Mouse (Mus musculus) cerebellum, adult 11 months (tissue): ENCODE data around the gene Naa20.

Experiments used
- DNase-seq: peaks from one replicate; pipeline ENCODE4 v3.0.0; 2022

Gene Naa20

DNA sequence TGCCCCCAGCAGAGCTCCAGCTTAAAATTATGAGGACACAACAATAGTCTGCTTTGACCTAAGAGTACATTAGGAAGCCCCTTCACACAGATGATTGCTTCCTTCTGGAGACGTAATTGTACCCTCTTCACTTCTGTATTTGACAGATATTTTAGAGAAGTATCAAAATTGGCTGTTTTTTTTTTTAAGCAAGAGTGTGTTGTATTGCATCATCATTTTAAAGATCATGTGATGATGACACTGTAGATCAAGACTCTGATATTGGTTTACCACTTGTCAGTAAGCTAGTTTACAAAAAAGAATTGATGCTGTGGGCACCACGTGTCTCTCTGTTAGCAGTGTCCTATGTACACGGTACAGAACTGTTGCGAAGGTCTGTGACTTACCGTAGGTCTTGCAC is 50.8 kb downstream of the Naa20 start:
- no peak for DNase-seq

DNA sequence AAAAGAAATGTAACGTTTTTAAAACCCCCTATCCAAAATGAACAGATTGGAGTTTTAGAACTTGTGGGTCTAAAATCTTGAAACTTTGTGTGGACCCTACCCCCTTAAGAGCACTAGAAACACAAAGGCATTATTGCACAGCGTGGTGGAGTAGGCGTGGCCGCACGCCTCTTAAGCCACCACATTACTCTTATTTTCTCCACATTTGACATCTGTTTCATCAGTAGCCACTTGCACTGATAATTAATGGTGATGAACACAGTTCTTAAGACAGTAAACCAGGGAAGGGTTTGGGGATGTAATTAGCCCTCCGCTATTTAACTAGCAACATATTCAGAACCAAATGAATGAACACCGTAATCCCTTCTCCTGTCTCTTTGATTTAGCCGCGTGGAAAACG is 53.9 kb downstream of the Naa20 start:
- no peak for DNase-seq

DNA sequence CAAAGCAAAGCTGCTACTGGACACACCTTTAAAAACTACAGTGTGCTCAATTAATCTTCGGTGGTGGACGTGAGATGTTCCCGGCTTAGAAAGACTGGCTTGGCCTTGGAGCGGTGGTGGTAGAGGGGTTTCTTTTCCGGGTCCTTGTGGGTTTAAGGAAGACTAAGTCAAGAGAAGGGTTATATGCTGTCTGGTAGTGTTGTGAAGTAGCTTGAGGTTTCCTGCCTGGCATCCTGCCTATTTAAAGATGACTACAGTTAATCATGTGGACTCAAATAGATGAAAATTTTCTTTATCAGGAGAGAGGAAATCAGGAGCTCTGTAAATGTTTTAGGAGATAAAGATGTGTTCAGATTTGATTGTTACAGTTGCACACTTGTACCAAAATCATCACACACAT is 54.4 kb downstream of the Naa20 start:
- no peak for DNase-seq

DNA sequence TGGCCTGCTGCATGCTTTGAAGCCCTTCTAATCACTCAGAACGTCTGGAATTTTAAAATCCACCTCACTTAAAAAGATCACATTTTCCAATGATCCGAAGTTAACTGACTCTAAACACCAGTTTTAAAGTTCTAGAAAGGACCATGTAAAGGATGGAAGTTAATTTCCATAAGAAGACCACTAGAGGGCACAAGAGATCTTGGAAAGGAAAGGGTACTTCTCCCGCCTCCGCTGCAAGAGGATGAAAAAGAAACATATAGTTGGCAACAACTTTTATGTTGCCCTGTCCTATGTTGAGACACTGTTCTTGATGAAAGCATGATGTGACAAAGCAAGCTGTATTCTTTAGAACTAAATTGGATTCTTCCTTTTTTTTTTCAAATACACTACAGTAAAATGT is 55.6 kb downstream of the Naa20 start:
- no peak for DNase-seq

- DNase-seq, result no peak
These were observed 56.2 kb downstream of the Naa20 start for GRCm38 (mm10) chr2:145958097-145958496.

GRCm38 (mm10) chr2:145958551-145958950 is 56.7 kb downstream of the Naa20 start:
- DNase-seq, result no peak

DNA sequence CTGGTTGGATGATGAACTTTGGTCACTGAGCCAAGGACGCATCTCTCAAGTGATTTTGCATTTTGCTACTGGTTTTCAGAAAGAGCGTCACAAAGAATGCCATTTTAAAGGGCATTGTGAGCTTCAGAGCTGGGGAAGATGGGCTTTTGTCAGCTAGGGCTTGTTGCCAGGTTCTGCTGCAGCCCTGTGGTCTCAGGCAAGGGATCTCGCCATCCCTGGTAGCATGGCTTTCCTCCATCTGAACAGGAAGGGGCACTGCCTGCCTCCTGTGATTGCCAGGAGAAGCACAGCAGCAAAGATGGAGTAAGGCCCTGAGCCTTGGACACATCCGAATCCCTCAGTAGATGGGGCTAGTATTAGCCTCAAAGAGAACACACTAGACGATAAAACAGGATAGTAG is 60.0 kb downstream of the Naa20 start:
- no peak for DNase-seq
